Comparison of ENCODE assay signal across 19 mouse cellular contexts in genomic region chr4:76361546-76361945, GRCm38 (mm10).
DNase-seq lines count a peak whose midpoint lies in the region; ATAC-seq and TF ChIP-seq lines count a peak whose summit lies in the region.
"Had no signal": no experiment of that assay in that cellular context is flagged by ENCODE, and none has a peak within 500 bp of the region (broad histone marks: within the 10 kb centered on the region; RNA-seq: fewer than 3 reads in every experiment).

No protein-coding gene starts in this region.

- ATAC-seq in heart, embryonic 16.5 days (replicated peaks; ENCODE audit: extremely low read depth, insufficient read depth, low FRiP score) = no peak; the same call in 1 of the 2 replicates
- ATAC-seq in lung, embryonic 14.5 days (ENCODE audit: insufficient read depth) = no peak
- no peak for ATAC-seq in lung, postnatal 0 days
- ATAC-seq: forebrain, embryonic 15.5 days; intestine, embryonic 15.5 days had no signal

- no peak overlapping the region for H3K9ac ChIP-seq in heart, embryonic 16.5 days (ENCODE audit: low read length)
- H3K9ac ChIP-seq in lung, embryonic 14.5 days = no peak overlapping the region
- no peak overlapping the region for H3K9ac ChIP-seq in lung, postnatal 0 days (replicated peaks; ENCODE audit: low read depth)
- H3K9ac ChIP-seq: embryonic facial prominence, embryonic 12.5 days; forebrain, embryonic 15.5 days; hindbrain, embryonic 14.5 days; intestine, embryonic 15.5 days; limb, embryonic 13.5 days; midbrain, embryonic 12.5 days had no signal

- no peak overlapping the region for H3K4me2 ChIP-seq in heart, embryonic 16.5 days (ENCODE audit: low read depth, low read length)
- H3K4me2 ChIP-seq in lung, embryonic 14.5 days = no peak overlapping the region
- H3K4me2 ChIP-seq in lung, postnatal 0 days (replicated peaks; ENCODE audit: low read depth, low read length) = no peak overlapping the region
- H3K4me2 ChIP-seq: embryonic facial prominence, embryonic 12.5 days; forebrain, embryonic 15.5 days; hindbrain, embryonic 14.5 days; intestine, embryonic 15.5 days; limb, embryonic 13.5 days; midbrain, embryonic 12.5 days had no signal

- H3K4me1 ChIP-seq in heart, embryonic 16.5 days (ENCODE audit: control insufficient read depth, insufficient read depth, low read length) = peaks cover 25% of the 10 kb centered on the region
- 0 out of 2 replicates have a peak, but pooled peaks cover 9% of the 10 kb centered on the region for H3K4me1 ChIP-seq in lung, embryonic 14.5 days (ENCODE audit: insufficient read depth)
- H3K4me1 ChIP-seq in lung, postnatal 0 days (ENCODE audit: insufficient read depth, low read depth, low read length) = no peaks in the 10 kb centered on the region
- H3K4me1 ChIP-seq: intestine, embryonic 15.5 days; midbrain, embryonic 12.5 days had no signal

- no peaks in the 10 kb centered on the region for H3K27me3 ChIP-seq in heart, embryonic 16.5 days (ENCODE audit: control insufficient read depth, insufficient read depth, low read length)
- H3K27me3 ChIP-seq in lung, embryonic 14.5 days (ENCODE audit: insufficient read depth, low read length) = no peaks in the 10 kb centered on the region
- H3K27me3 ChIP-seq in lung, postnatal 0 days (replicated peaks; ENCODE audit: insufficient read depth, low read length) = no peaks in the 10 kb centered on the region
- H3K27me3 ChIP-seq: embryonic facial prominence, embryonic 12.5 days; forebrain, embryonic 15.5 days; intestine, embryonic 15.5 days; limb, embryonic 13.5 days; midbrain, embryonic 12.5 days had no signal

- no peaks in the 10 kb centered on the region for H3K36me3 ChIP-seq in heart, embryonic 16.5 days (ENCODE audit: control insufficient read depth, insufficient read depth)
- no peaks in the 10 kb centered on the region for H3K36me3 ChIP-seq in lung, embryonic 14.5 days (ENCODE audit: insufficient read depth)
- H3K36me3 ChIP-seq in lung, postnatal 0 days (ENCODE audit: insufficient read depth, low read length) = no peaks in the 10 kb centered on the region
- H3K36me3 ChIP-seq: embryonic facial prominence, embryonic 12.5 days; forebrain, embryonic 15.5 days; intestine, embryonic 15.5 days; limb, embryonic 13.5 days; midbrain, embryonic 12.5 days had no signal

- no peak for TF ChIP-seq CTCF in lung, embryonic 14.5 days (IDR thresholded peaks at IDR 0.05; ENCODE audit: low read depth)
- no peak for TF ChIP-seq CTCF in lung, postnatal 0 days (IDR thresholded peaks at IDR 0.05)

- peak; percentile 71 for DNase-seq in adrenal gland, adult 2 months
- DNase-seq in adrenal gland, adult 18-20 months (ENCODE audit: low spot score in 2 of 2) = no peak
- DNase-seq in heart, postnatal 25 days (ENCODE audit: low spot score) = no peak
- DNase-seq in lung, embryonic 14.5 days = peak; percentile 42
- no peak for DNase-seq in lung, postnatal 0 days (ENCODE audit: low spot score)
- peak; percentile 50 for DNase-seq in adrenal gland, postnatal 10 days
- DNase-seq in layer of hippocampus, adult 8-10 months (ENCODE audit: low spot score in 2 of 2) = no peak
- DNase-seq: cerebellum, adult 11-12 months; heart, postnatal 14 days; kidney, postnatal 36 days; thymus, adult 2 months had no signal

- no peak for TF ChIP-seq EP300 in lung, postnatal 0 days (IDR thresholded peaks at IDR 0.05)

- H3K4me3 ChIP-seq in heart, embryonic 16.5 days (ENCODE audit: low read length) = no peak overlapping the region
- H3K4me3 ChIP-seq in lung, embryonic 14.5 days (ENCODE audit: low read depth, low read length) = no peak overlapping the region
- H3K4me3 ChIP-seq in lung, postnatal 0 days (ENCODE audit: low read depth, low read length) = no peak overlapping the region
- H3K4me3 ChIP-seq: embryonic facial prominence, embryonic 12.5 days; forebrain, embryonic 15.5 days; intestine, embryonic 15.5 days; limb, embryonic 13.5 days; midbrain, embryonic 12.5 days had no signal

- no peaks in the 10 kb centered on the region for H3K9me3 ChIP-seq in heart, embryonic 16.5 days (replicated peaks; ENCODE audit: control insufficient read depth, low read length)
- no peaks in the 10 kb centered on the region for H3K9me3 ChIP-seq in lung, embryonic 14.5 days (ENCODE audit: low read depth, low read length)
- H3K9me3 ChIP-seq in lung, postnatal 0 days (ENCODE audit: low read length) = no peaks in the 10 kb centered on the region
- H3K9me3 ChIP-seq: embryonic facial prominence, embryonic 12.5 days; forebrain, embryonic 15.5 days; intestine, embryonic 15.5 days; limb, embryonic 13.5 days; midbrain, embryonic 12.5 days had no signal

- intact Hi-C loops in heart, postnatal 25 days (cut with DNase I) = no loop called here

- H3K27ac ChIP-seq in heart, embryonic 16.5 days (ENCODE audit: low read length) = peak overlapping the region; percentile 63
- H3K27ac ChIP-seq in lung, embryonic 14.5 days (ENCODE audit: low read depth) = no peak overlapping the region
- H3K27ac ChIP-seq in lung, postnatal 0 days (ENCODE audit: low read length) = no peak overlapping the region
- H3K27ac ChIP-seq: embryonic facial prominence, embryonic 12.5 days; forebrain, embryonic 15.5 days; hindbrain, embryonic 14.5 days; intestine, embryonic 15.5 days; limb, embryonic 13.5 days; macrophage; midbrain, embryonic 12.5 days had no signal

- 9% methylated on average over 1 of the region's 1 CpGs for WGBS in heart, embryonic 16.5 days
- 43% methylated on average over 1 of the region's 1 CpGs for WGBS in lung, embryonic 14.5 days
- WGBS in lung, postnatal 0 days = 40% methylated on average over 1 of the region's 1 CpGs

Comparison
In these comparisons a context has a peak if more than half of its experiments do, and no peak if none do; other contexts are left out.
1. DNase-seq: peak in adrenal gland, adult 2 months (single experiment), lung, embryonic 14.5 days (single experiment) and adrenal gland, postnatal 10 days (single experiment); none in adrenal gland, adult 18-20 months (0 of 2), heart, postnatal 25 days (single experiment), lung, postnatal 0 days (single experiment) and layer of hippocampus, adult 8-10 months (0 of 2).